Mouse (Mus musculus) kidney, adult 9 months (tissue): ENCODE data around the gene Pcgf6.
"Not testable (repeated sequence)": the region's sequence is repeated elsewhere in the genome, so short reads cannot be mapped to it uniquely, and the experiment has no call there.

ENCODE experiments used
- DNase-seq: peaks from one replicate; pipeline ENCODE4 v3.0.0; 2022

Gene Pcgf6

GRCm38 (mm10) chr19:47024954-47025353, 25.8 kb downstream of the Pcgf6 start:
- no peak for DNase-seq

GRCm38 (mm10) chr19:47023546-47023945, 27.2 kb downstream of the Pcgf6 start:
- DNase-seq = no peak

GRCm38 (mm10) chr19:47022709-47023108, 28.0 kb downstream of the Pcgf6 start:
- DNase-seq = no peak

- DNase-seq = no peak
These were observed 31.4 kb downstream of the Pcgf6 start for GRCm38 (mm10) chr19:47019326-47019725.

GRCm38 (mm10) chr19:47018330-47018729, 32.4 kb downstream of the Pcgf6 start:
- no peak for DNase-seq

- DNase-seq = no peak
These were observed 32.9 kb downstream of the Pcgf6 start for GRCm38 (mm10) chr19:47017831-47018230.

GRCm38 (mm10) chr19:47016487-47016886, 34.2 kb downstream of the Pcgf6 start:
- peak; percentile 80 for DNase-seq

- no peak for DNase-seq
These were observed 34.7 kb downstream of the Pcgf6 start for GRCm38 (mm10) chr19:47015965-47016364.

GRCm38 (mm10) chr19:47015396-47015795, 35.3 kb downstream of the Pcgf6 start:
- no peak for DNase-seq

GRCm38 (mm10) chr19:47014447-47015381, 36.0 kb downstream of the Pcgf6 start, which contains the start of the genes Ina and Nt5c2:
TSS of gene Ina (plus strand) at chr19:47014698.
TSS of gene Nt5c2 (minus strand) at chr19:47015153.
- no peak for DNase-seq

GRCm38 (mm10) chr19:47014159-47014446, 36.6 kb downstream of the Pcgf6 start:
- DNase-seq = no peak

GRCm38 (mm10) chr19:47013340-47014158, 37.2 kb downstream of the Pcgf6 start:
- DNase-seq = no peak

- no peak for DNase-seq
These were observed 38.1 kb downstream of the Pcgf6 start for GRCm38 (mm10) chr19:47012521-47013130.

GRCm38 (mm10) chr19:47009943-47010342, 40.8 kb downstream of the Pcgf6 start:
- no peak for DNase-seq

GRCm38 (mm10) chr19:47009420-47009819, 41.3 kb downstream of the Pcgf6 start:
- DNase-seq = no peak

- DNase-seq = peak; percentile 45
These were observed 44.4 kb downstream of the Pcgf6 start for GRCm38 (mm10) chr19:47006321-47006720.

- no peak for DNase-seq
These were observed 44.8 kb downstream of the Pcgf6 start for GRCm38 (mm10) chr19:47005873-47006272.

- no peak for DNase-seq
These were observed 46.8 kb downstream of the Pcgf6 start for GRCm38 (mm10) chr19:47003742-47004511.

- not testable (repeated sequence) for DNase-seq
These were observed 50.3 kb downstream of the Pcgf6 start for GRCm38 (mm10) chr19:47000357-47000756.

- no peak for DNase-seq
These were observed 51.0 kb downstream of the Pcgf6 start for GRCm38 (mm10) chr19:46999753-47000152.

- no peak for DNase-seq
These were observed 51.8 kb downstream of the Pcgf6 start for GRCm38 (mm10) chr19:46998953-46999352.

GRCm38 (mm10) chr19:46998168-46998870, 52.4 kb downstream of the Pcgf6 start:
- no peak for DNase-seq
